Mouse (Mus musculus) C2C12 (cell line): Measurements from ENCODE around the gene Micall2.

Experiments
- CTCF ChIP-seq: IDR thresholded peaks from one replicate; pipeline ENCODE4 v1.5.1; 2011; ENCODE audit not compliant: control insufficient read depth, insufficient read depth, insufficient read length
- MAX ChIP-seq: IDR thresholded peaks from one replicate; pipeline ENCODE4 v1.6.1; 2011; ENCODE audit warnings: mild to moderate bottlenecking, control low read depth

DNA sequence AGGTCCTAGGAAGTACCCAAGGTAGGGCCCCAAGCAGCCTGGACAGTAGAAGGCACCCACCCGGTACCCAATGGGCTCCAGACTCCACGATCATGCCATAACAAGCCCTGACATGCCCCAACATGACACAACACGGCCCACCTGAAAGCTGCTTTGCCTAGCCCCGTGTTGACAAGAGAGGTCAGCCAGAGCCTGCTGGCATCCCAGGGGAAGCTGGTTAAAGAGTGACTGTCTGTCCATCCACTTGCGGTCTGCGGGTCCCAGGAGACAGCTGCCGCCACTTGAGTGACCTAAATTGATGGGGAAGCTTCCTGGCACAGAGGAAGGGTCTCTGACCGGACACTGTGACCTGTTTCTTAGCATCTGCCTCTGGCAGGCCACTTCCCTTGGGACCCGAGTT, 13.0 kb downstream of the Micall2 start:
- TF ChIP-seq CTCF: no peak
- TF ChIP-seq MAX: no peak
